Mouse (Mus musculus): ENCODE data around the gene Snrnp25. TPM values are rescaled to one million over a fixed set of nuclear protein-coding genes. Genes with fewer than 3 reads are reported as not detected.

Snrnp25 gene
- polyA plus RNA-seq, 2 experiments, result 46.7 to 52.1 TPM

GRCm38 (mm10) chr11:32225222-32226104 is 20.2 kb downstream of the Snrnp25 start:
- Histone ChIP-seq H3K4me3 (replicated peaks; ENCODE audit: low read length) (no peak overlapping the region), H3K4me1 (ENCODE audit: control insufficient read depth, insufficient read depth, low read length) (peaks cover 45% of the 10 kb centered on the region), H3K27me3 (ENCODE audit: control insufficient read depth, insufficient read depth, low read length) (no peaks in the 10 kb centered on the region), H3K9ac (ENCODE audit: low read depth, low read length, severe bottlenecking) (no peak overlapping the region), H3K4me2 (replicated peaks; ENCODE audit: low read depth, low read length, severe bottlenecking) (0 out of 2 replicates have a peak overlapping the region, but pooled peaks have one; percentile 10), H3K9me3 (ENCODE audit: control insufficient read depth, low read length) (no peaks in the 10 kb centered on the region), H3K27ac (replicated peaks; ENCODE audit: low read depth, low read length) (peak overlapping the region; percentile 88), H3K36me3 (ENCODE audit: control insufficient read depth, insufficient read depth, low read length) (peaks cover 18% of the 10 kb centered on the region)
- no peak for ATAC-seq (ENCODE audit: low FRiP score, low read depth)
- TF ChIP-seq POLR2A (IDR thresholded peaks at IDR 0.05; ENCODE audit: borderline replicate concordance, extremely low read depth, insufficient read depth, insufficient read length), result no peak
- 43% methylated on average over 7 of the region's 7 CpGs for WGBS
- DNase-seq (ENCODE audit: low spot score), result peak; percentile 40

- peaks cover 40% of the 10 kb centered on the region for H3K4me1 ChIP-seq (ENCODE audit: control insufficient read depth, insufficient read depth, low read length)
- H3K9me3 ChIP-seq (ENCODE audit: control insufficient read depth, low read length), result no peaks in the 10 kb centered on the region
Observed at GRCm38 (mm10) chr11:32226124-32226871, 21.1 kb downstream of the Snrnp25 start, which contains the start of gene Mpg. Gene Mpg (plus strand): TSS chr11:32226505.

GRCm38 (mm10) chr11:32227041-32227440 is 21.8 kb downstream of the Snrnp25 start:
- Histone ChIP-seq H3K36me3 (ENCODE audit: control insufficient read depth, insufficient read depth, low read length) (peaks cover 30% of the 10 kb centered on the region), H3K9me3 (ENCODE audit: control insufficient read depth, low read length) (no peaks in the 10 kb centered on the region), H3K9ac (ENCODE audit: low read depth, low read length, severe bottlenecking) (peak overlapping the region; percentile 81), H3K4me3 (replicated peaks; ENCODE audit: low read length) (peak overlapping the region; percentile 68), H3K4me1 (ENCODE audit: control insufficient read depth, insufficient read depth, low read length) (peaks cover 40% of the 10 kb centered on the region), H3K27ac (replicated peaks; ENCODE audit: low read depth, low read length) (peak overlapping the region; percentile 88; the same call in 1 of the 2 replicates), H3K27me3 (ENCODE audit: control insufficient read depth, insufficient read depth, low read length) (no peaks in the 10 kb centered on the region), H3K4me2 (replicated peaks; ENCODE audit: low read depth, low read length, severe bottlenecking) (peak overlapping the region; percentile 87)
- ATAC-seq (ENCODE audit: low FRiP score, low read depth), result no peak
- TF ChIP-seq POLR2A (IDR thresholded peaks at IDR 0.05; ENCODE audit: borderline replicate concordance, extremely low read depth, insufficient read depth, insufficient read length), result no peak
- 56% methylated on average over 1 of the region's 1 CpGs for WGBS
- no peak for DNase-seq (ENCODE audit: low spot score)

More at GRCm38 (mm10) chr11:32226124-32226871, 21.1 kb downstream of the Snrnp25 start, which contains the start of gene Mpg:
- Histone ChIP-seq H3K9ac (ENCODE audit: low read depth, low read length, severe bottlenecking) (peak within 1 kb of the TSS; percentile 81), H3K27ac (replicated peaks; ENCODE audit: low read depth, low read length) (peak within 1 kb of the TSS; percentile 88), H3K36me3 (ENCODE audit: control insufficient read depth, insufficient read depth, low read length) (peaks cover 23% of the 10 kb centered on the region), H3K4me2 (replicated peaks; ENCODE audit: low read depth, low read length, severe bottlenecking) (peak within 1 kb of the TSS; percentile 87), H3K4me3 (replicated peaks; ENCODE audit: low read length) (peak within 1 kb of the TSS; percentile 68), H3K27me3 (ENCODE audit: control insufficient read depth, insufficient read depth, low read length) (no peaks in the 10 kb centered on the region)
- TF ChIP-seq POLR2A (IDR thresholded peaks at IDR 0.05; ENCODE audit: borderline replicate concordance, extremely low read depth, insufficient read depth, insufficient read length), result peak; percentile 96
- DNase-seq (ENCODE audit: low spot score), result peak; percentile 86
- peak; percentile 79 for ATAC-seq (ENCODE audit: low FRiP score, low read depth)
- WGBS, result 3% methylated on average over 44 of the region's 47 CpGs

- H3K4me1 ChIP-seq (ENCODE audit: control insufficient read depth, insufficient read depth, low read length), result peaks cover 37% of the 10 kb centered on the region
- no peak overlapping the region for H3K27ac ChIP-seq (replicated peaks; ENCODE audit: low read depth, low read length)
- no peaks in the 10 kb centered on the region for H3K27me3 ChIP-seq (ENCODE audit: control insufficient read depth, insufficient read depth, low read length)
- H3K4me2 ChIP-seq (replicated peaks; ENCODE audit: low read depth, low read length, severe bottlenecking), result peak overlapping the region; percentile 87; the same call in 1 of the 2 replicates
- H3K36me3 ChIP-seq (ENCODE audit: control insufficient read depth, insufficient read depth, low read length), result peaks cover 35% of the 10 kb centered on the region
- no peaks in the 10 kb centered on the region for H3K9me3 ChIP-seq (ENCODE audit: control insufficient read depth, low read length)
- no peak overlapping the region for H3K4me3 ChIP-seq (replicated peaks; ENCODE audit: low read length)
- DNase-seq (ENCODE audit: low spot score), result no peak
- H3K9ac ChIP-seq (ENCODE audit: low read depth, low read length, severe bottlenecking), result peak overlapping the region; percentile 81; the same call in 1 of the 2 replicates
- WGBS, result 91% methylated on average over 9 of the region's 9 CpGs
- ATAC-seq (ENCODE audit: low FRiP score, low read depth), result no peak
- no peak for TF ChIP-seq POLR2A (IDR thresholded peaks at IDR 0.05; ENCODE audit: borderline replicate concordance, extremely low read depth, insufficient read depth, insufficient read length)
Observed at GRCm38 (mm10) chr11:32227555-32227954, 22.3 kb downstream of the Snrnp25 start.

- Histone ChIP-seq H3K27ac (replicated peaks; ENCODE audit: low read depth, low read length) (no peak overlapping the region), H3K4me1 (ENCODE audit: control insufficient read depth, insufficient read depth, low read length) (peaks cover 31% of the 10 kb centered on the region), H3K4me3 (replicated peaks; ENCODE audit: low read length) (no peak overlapping the region), H3K4me2 (replicated peaks; ENCODE audit: low read depth, low read length, severe bottlenecking) (no peak overlapping the region), H3K27me3 (ENCODE audit: control insufficient read depth, insufficient read depth, low read length) (no peaks in the 10 kb centered on the region), H3K9me3 (ENCODE audit: control insufficient read depth, low read length) (no peaks in the 10 kb centered on the region), H3K9ac (ENCODE audit: low read depth, low read length, severe bottlenecking) (no peak overlapping the region), H3K36me3 (ENCODE audit: control insufficient read depth, insufficient read depth, low read length) (peaks cover 43% of the 10 kb centered on the region)
- no peak for ATAC-seq (ENCODE audit: low FRiP score, low read depth)
- no peak for DNase-seq (ENCODE audit: low spot score)
- WGBS, result 92% methylated on average over 3 of the region's 3 CpGs
- TF ChIP-seq POLR2A (IDR thresholded peaks at IDR 0.05; ENCODE audit: borderline replicate concordance, extremely low read depth, insufficient read depth, insufficient read length), result no peak
Observed at GRCm38 (mm10) chr11:32228292-32228845, 23.2 kb downstream of the Snrnp25 start.

All from limb, embryonic 14.5 days (tissue).